Mouse (Mus musculus): ENCODE data around the gene Frat2. TPM values are rescaled to one million over a fixed set of nuclear protein-coding genes. Genes with fewer than 3 reads are reported as not detected.

Frat2 gene
- total and polyA plus RNA-seq, 3 experiments: 55.6 to 110 TPM; not detected in 1

DNA sequence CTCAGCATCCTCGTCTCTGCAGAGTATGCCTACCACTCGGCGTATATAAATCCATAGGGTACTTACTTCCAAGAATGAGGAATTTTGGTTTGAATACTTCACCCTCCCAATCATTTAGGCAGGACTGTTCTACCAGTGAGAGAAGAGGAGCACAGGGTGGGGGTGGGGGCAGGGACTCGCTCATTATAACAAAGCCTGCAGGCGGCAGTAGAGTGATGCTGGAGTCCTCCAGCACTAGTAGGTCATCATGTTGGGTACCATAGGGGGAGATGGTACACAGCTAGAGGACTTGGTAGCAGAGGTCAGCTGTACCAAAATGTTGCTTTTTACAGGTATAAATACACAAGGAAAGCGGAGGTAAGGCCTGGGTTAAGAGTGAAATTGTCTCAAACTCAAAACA lies 3.6 kb downstream of the Frat2 start:
- TF ChIP-seq SMC3 (IDR thresholded peaks at IDR 0.05; ENCODE audit: low read depth, low read length) (peak; percentile 51; the same call in 1 of the 2 replicates), TBP (IDR thresholded peaks at IDR 0.05; ENCODE audit: low read depth, low read length) (no peak), POLR2AphosphoS2 (IDR thresholded peaks at IDR 0.05; ENCODE audit: low read length) (peak; percentile 17; the same call in 1 of the 2 replicates), TAL1 (IDR thresholded peaks at IDR 0.05; ENCODE audit: low read length) (no peak), CTCF (IDR thresholded peaks at IDR 0.05 in 2 of 3, conservative IDR thresholded peaks at IDR 0.05 in 1 of 3; ENCODE audit: control insufficient read depth in 1 of 3, insufficient read depth in 1 of 3, low read depth in 2 of 3, low read length in 3 of 3, poor library complexity in 1 of 3, severe bottlenecking in 1 of 3) (peak in 2 of 3 experiments; percentile 55 to 63; a peak in 5 of 6 replicates), BHLHE40 (IDR thresholded peaks at IDR 0.05; ENCODE audit: borderline replicate concordance, low read depth, low read length) (peak; percentile 49; the same call in 1 of the 2 replicates), CHD2 (IDR thresholded peaks at IDR 0.05; ENCODE audit: low read length) (peak; percentile 64), POLR2A (IDR thresholded peaks at IDR 0.05; ENCODE audit: control insufficient read depth in 1 of 2, insufficient read depth in 1 of 2, low read depth in 1 of 2, low read length in 2 of 2, poor library complexity in 1 of 2) (no peak), ZC3H11A (IDR thresholded peaks at IDR 0.05; ENCODE audit: low read depth, low read length) (peak; percentile 29), ETS1 (IDR thresholded peaks at IDR 0.05; ENCODE audit: low read depth, low read length) (0 out of 2 replicates have a peak, but pooled peaks have one; percentile 41), MXI1 (IDR thresholded peaks at IDR 0.05; ENCODE audit: low read depth, low read length) (no peak), EP300 (IDR thresholded peaks at IDR 0.05; ENCODE audit: low read depth in 1 of 2, low read length in 2 of 2) (peak in 1 of 2 experiments; percentile 25; a peak in 1 of 4 replicates), NELFE (IDR thresholded peaks at IDR 0.05; ENCODE audit: low read depth, low read length) (no peak), RAD21 (IDR thresholded peaks at IDR 0.05; ENCODE audit: low read depth, low read length) (peak; percentile 45), MAZ (IDR thresholded peaks at IDR 0.05; ENCODE audit: low read depth, low read length) (0 out of 2 replicates have a peak, but pooled peaks have one; percentile 64), POLR2AphosphoS5 (IDR thresholded peaks at IDR 0.05; ENCODE audit: borderline replicate concordance, low read depth, low read length) (no peak)
- H3K9ac ChIP-seq (ENCODE audit: control insufficient read depth, low read depth, low read length, poor library complexity, severe bottlenecking): no peak overlapping the region
- peaks cover 38% of the 10 kb centered on the region for H3K79me2 ChIP-seq (ENCODE audit: control insufficient read depth, insufficient read depth, low read length, poor library complexity)
- peaks cover 24 to 40% of the 10 kb centered on the region in 2 experiments for H3K4me1 ChIP-seq (ENCODE audit: control insufficient read depth in 1 of 2, insufficient read depth in 2 of 2, low read length in 2 of 2)
- peaks cover 0 to 42% of the 10 kb centered on the region in 2 experiments; a peak in 2 of 4 replicates for H3K36me3 ChIP-seq (ENCODE audit: control insufficient read depth in 1 of 2, insufficient read depth in 2 of 2, low read length in 2 of 2)
- no peaks in the 10 kb centered on the region for H3K9me3 ChIP-seq (replicated peaks; ENCODE audit: insufficient read depth, low read length)
- no peaks in the 10 kb centered on the region for H3K27me3 ChIP-seq (ENCODE audit: control insufficient read depth in 1 of 2, insufficient read depth in 2 of 2, low read length in 2 of 2)
- no peak overlapping the region for H3K4me3 ChIP-seq (ENCODE audit: control insufficient read depth in 1 of 2, insufficient read depth in 1 of 2, low read depth in 2 of 2, low read length in 2 of 2)
- H3K27ac ChIP-seq (ENCODE audit: control insufficient read depth, low read depth, low read length): no peak overlapping the region
- DNase-seq (ENCODE audit: low read depth, low spot score): peak; percentile 59

DNA sequence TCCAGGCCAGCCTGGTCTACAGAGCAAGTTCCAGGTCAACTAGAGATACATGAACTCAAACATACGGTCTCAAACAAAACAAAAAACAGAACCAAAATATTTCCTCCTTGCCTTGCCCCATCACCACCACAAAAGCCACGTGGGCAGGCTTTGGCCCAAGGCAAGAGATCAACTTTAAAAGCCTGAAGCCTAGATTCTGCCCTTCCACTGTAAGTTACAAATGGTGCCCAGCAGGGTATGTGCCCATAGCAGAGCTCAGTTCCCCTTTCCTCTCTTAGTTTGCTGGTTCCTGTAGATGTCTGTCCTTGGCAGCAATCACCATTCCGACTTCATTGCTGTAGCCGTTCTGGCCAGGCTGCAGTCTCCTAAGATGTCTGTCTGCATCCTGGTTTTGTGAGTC lies 5.2 kb downstream of the Frat2 start:
- Histone ChIP-seq H3K36me3 (ENCODE audit: control insufficient read depth in 1 of 2, insufficient read depth in 2 of 2, low read length in 2 of 2) (peaks cover 0 to 45% of the 10 kb centered on the region in 2 experiments; a peak in 2 of 4 replicates), H3K9ac (ENCODE audit: control insufficient read depth, low read depth, low read length, poor library complexity, severe bottlenecking) (no peak overlapping the region), H3K4me1 (ENCODE audit: control insufficient read depth in 1 of 2, insufficient read depth in 2 of 2, low read length in 2 of 2) (peaks cover 24 to 42% of the 10 kb centered on the region in 2 experiments), H3K4me3 (ENCODE audit: control insufficient read depth in 1 of 2, insufficient read depth in 1 of 2, low read depth in 2 of 2, low read length in 2 of 2) (no peak overlapping the region), H3K9me3 (replicated peaks; ENCODE audit: insufficient read depth, low read length) (no peaks in the 10 kb centered on the region), H3K79me2 (ENCODE audit: control insufficient read depth, insufficient read depth, low read length, poor library complexity) (peaks cover 37% of the 10 kb centered on the region), H3K27ac (ENCODE audit: control insufficient read depth, low read depth, low read length) (peak overlapping the region; percentile 82; the same call in 1 of the 2 replicates), H3K27me3 (ENCODE audit: control insufficient read depth in 1 of 2, insufficient read depth in 2 of 2, low read length in 2 of 2) (no peaks in the 10 kb centered on the region)
- TF ChIP-seq USF1 (IDR thresholded peaks at IDR 0.05; ENCODE audit: low read depth, low read length) (0 out of 2 replicates have a peak, but pooled peaks have one; percentile 24), MXI1 (IDR thresholded peaks at IDR 0.05; ENCODE audit: low read depth, low read length) (peak; percentile 6; the same call in 1 of the 2 replicates), SIN3A (IDR thresholded peaks at IDR 0.05; ENCODE audit: low read length) (peak; percentile 10; the same call in 1 of the 2 replicates), SMC3 (IDR thresholded peaks at IDR 0.05; ENCODE audit: low read depth, low read length) (0 out of 2 replicates have a peak, but pooled peaks have one; percentile 12), TAL1 (IDR thresholded peaks at IDR 0.05; ENCODE audit: low read length) (no peak)
- peak; percentile 67 for DNase-seq (ENCODE audit: low read depth, low spot score)

Measured in MEL (cell line).